Mouse (Mus musculus) ovary, postnatal 36 days (tissue): ENCODE results near the gene Wdr41.

Experiments used
- DNase-seq: peaks from one replicate; pipeline ENCODE4 v3.0.0; 2022; ENCODE audit warnings: low spot score, mixed read lengths

Gene Wdr41

DNA sequence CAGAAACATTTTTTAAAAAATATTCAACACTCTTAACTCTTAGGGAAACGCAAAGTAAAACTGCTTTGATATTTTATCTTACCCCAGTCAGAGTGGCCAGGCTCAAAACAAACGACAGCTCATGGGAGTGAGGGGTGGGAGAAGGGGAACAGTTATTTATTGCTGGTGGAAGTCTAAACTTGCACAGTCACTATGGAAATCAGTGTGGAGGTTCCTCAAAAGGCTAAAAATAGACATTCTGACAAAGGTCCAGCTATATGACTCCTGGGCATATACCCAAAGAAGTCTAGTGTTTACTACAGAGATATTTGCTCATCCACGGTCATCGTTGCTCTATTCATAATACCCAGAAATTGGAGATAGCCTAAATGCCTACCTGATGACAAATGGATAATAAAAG lies 62.1 kb downstream of the Wdr41 start:
- no peak for DNase-seq

DNA sequence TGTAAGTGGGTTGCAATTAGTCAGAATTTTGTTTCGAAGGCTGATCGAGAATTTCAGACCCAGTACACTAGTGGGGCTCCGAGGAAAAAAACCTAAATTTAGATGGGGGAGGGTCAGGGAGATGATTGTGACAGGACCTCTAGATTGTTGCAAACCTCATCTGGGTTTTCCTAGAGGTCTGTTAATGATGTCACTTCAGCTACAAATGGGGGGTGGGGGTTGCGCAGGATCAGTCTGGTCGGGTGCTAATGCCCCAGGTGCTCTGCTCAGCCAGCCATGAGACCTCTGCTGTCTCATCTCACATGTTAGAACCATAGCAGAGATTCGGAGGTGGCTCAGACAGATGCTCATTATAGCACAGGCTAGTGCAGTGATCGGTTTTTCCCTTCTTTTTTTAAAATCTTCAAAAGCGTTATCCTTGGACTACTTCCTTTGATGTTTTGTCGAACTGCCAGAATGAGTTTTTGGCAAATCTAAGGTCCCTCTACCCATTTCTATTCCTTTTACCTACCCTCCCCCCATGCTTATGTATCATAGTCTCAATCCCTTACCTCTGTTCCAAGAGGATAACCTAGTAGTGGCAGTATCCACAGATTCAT lies 64.1 kb downstream of the Wdr41 start:
- DNase-seq: no peak

DNA sequence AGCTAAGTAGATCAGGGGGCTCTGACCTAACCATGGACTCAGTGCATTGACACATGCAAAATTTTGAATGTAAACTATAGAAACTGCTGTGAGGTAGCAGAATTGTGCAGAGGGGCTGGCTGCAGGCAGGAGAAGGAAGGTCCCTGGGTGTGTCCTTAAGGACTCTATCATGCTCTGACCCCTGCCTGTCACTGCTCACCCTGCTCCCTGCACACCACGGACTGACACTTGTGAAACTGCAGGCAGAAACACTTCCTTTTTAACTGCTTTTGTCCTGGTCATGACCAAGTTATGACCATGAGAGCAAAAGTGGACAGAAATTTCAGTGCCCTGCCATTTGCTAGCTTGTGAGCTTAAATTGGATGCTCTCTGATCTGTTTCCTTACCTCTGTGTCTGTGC lies 68.0 kb downstream of the Wdr41 start:
- no peak for DNase-seq

DNA sequence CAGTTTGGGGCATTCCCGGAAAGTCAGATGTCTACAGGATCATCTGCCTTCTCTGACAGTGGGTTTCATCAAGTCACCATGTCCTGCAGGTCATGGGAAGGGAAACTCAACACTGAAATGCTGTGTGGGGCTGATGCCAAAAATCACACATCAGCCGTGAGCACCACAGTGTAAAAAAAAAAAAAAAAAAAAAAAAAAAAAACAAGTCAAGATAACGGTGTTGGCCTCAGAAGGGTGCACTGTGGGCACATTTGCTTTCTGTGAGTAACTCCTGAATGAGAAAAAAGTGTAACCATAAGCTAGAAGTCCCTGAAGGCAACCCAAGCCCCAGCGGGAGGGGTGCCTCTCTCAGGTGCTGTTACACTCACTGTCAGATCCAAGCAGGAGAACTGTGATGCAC lies 74.3 kb downstream of the Wdr41 start:
- no peak for DNase-seq

DNA sequence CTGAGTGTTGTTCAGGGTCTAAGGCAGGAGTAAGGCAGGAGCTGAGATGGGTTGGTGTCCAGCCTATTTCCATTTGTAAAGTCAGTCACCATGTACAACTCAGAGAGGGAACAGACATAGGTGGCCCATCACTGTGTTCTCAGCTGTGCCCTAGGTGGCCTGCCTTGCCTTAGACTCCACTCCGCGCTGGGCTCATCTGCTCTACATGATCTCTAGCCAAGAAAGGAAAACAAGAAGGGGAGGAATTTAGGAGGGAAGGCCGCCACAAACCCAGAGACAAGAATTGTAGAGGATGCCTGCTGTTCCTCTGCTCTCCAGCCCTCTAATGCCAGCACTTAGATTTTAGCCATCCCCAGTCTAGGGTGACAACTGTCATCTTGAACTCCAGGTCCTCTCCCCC lies 76.3 kb downstream of the Wdr41 start:
- DNase-seq: no peak

DNA sequence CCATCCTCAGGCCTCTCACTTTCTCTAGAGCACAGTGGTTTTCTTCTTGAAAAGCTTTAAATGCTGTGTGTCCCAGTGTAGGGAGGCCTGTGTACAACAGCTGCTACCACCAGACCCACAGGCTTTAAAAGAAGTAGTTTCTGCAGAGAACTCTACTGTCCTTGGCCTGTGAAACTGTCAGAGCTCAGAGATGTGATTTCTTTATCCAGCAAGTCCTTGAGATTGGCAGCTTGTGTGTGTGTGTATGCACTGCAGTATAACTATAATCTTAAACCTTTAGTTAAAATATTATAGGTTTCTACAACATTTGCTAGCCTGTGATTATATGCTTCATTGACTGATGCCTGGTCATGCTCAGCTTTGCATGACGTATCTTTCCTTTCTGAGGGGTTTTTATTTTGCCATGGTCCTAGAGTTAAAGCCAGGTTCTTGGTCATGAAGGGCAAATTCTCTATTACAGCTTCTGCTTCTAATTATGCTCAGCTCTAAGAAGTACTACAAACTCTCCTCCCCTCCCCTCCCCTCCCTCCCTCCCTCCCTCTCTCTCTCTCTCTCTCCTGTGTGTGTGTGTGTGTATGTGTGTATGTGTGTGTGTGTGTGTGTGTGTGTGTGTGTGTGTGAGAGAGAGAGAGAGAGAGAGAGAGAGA lies 79.7 kb downstream of the Wdr41 start:
- no peak for DNase-seq

DNA sequence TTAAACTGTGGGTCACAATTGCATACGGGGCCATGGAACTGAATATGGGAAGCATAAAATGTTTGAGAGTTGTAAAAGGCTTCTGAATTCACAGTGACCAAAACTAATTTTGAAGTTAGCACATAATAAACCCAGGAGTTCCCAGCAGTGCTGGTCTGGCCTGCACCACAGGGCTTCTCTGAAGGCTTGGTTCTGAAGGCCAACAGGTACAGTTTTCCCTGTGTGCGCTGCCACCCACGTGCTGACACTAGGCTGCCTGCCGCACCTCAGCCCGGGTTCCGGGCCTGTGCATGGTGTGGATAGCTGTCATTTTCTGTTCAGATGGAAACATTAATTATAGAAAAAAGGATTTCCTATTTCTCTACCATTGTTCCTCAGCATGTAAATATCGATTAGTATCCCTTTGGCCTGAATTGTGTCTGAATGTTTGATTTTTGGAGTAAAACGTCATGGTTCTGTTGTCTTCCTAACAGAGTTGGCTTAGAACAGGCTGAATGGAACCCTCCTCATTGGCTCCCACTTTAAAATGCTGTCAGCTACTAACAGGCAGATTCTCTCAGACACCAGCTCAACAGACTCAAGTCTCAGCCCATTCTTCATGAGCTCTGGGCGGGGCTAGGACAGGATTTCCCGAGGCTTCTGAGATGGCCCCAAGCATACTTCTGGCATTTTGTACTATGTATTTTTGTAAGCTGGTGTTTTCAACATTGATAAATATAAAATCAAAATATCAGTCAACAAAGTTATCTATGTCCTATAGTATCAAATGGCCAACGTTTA lies 80.5 kb downstream of the Wdr41 start:
- DNase-seq: no peak

DNA sequence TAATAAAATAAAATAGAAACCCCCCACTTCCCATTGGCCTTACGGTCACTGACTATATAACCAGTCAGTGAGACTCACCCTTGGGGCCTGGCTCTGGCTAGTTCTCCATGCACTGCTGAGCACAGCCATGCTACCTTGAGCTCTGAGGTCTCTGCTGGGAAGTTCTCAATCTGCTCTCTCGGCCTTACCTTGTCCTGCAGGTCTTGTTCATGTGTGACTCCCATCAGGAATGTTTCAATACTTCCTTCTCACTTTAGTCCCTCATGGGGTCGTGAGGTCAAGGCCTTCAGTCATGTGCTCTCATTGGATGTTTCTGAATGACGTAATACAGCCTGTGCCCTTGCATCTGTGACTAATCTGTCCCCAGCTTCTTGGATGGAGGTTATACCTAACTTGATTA lies 82.7 kb downstream of the Wdr41 start:
- no peak for DNase-seq

DNA sequence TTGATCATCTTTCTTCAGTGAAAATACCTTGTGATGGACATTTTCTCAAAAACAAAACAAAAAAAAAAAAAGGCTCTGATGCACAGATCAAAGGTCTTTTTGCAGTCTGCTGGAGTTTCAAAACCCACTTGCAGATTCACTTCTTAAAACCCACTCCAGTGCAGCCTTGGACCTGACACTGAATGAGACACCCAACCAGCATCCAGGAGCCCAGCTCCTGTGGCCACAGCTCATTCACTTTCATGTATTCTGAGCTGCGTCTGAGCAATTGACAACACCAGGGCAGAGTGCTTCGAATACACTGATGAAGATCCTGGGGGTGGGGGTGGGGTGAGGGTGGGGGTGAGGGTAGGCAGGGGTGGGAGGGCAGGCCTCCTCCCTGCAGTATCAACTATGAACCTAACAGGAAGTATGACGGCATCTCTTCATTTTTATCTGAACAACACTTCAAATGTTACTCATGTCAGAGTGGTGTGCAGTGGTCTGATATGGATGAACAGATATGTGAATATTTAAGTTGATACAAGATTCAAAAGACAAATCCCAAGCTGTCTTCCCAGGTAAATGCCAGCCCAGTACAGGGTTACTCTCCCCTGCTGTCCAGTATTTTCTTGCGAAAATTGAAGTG lies 87.4 kb downstream of the Wdr41 start:
- no peak for DNase-seq

DNA sequence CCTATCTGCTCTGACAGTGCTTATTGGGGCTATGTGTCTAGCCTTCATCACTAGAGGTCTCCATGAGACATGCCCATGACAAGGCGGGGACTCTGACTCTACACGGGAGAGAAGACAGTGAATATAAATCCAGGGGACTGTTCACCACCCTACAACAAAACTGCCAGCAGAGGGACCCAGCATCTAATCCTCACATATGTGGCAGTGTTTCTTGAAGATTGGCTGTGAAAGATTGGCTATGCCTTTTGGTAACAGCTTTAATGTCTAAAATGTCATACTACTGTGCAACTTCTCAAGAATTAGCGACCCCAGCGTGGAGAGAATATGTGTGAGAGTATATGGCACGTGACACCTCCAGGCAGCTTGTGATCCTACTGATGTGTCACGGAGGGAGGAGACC lies 91.7 kb downstream of the Wdr41 start:
- no peak for DNase-seq

DNA sequence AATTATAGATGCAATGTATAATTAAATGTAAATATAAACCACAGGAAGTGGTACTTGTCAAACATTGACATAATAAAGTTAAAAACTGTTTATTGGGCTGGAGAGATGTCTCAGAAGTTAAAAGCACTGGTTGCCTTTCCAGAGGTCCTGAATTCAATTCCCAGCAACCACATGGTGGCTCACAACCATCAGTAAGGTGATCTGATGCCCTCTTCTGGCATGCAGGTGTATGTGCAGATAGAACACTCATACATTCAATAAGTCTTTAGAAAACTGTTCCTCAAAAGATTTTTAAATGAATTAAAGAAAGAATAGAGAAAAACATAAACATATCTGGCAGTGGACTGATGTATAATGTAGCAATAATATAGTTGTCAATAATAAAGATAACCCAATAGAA lies 94.1 kb downstream of the Wdr41 start:
- no peak for DNase-seq
